Mouse (Mus musculus): Measurements from ENCODE around the gene Trmt13.

- no peak for TF ChIP-seq EP300 (optimal IDR thresholded peaks at IDR 0.05)
- no peak for TF ChIP-seq CTCF (IDR thresholded peaks at IDR 0.05; ENCODE audit: low read depth)
Measured at GRCm38 (mm10) chr3:116618855-116619254, 4.5 kb upstream of the Trmt13 start.

All from stomach, postnatal 0 days (tissue).